Mouse (Mus musculus) gonadal fat pad, adult 2 months (tissue): ENCODE measurements around the gene Fes. TPM values are rescaled to one million over a fixed set of nuclear protein-coding genes. Genes with fewer than 3 reads are reported as not detected.

ENCODE experiments used
- DNase-seq: peaks from one replicate; pipeline ENCODE4 v3.0.0-alpha.2; 2012; ENCODE audit warnings: low read depth
- polyA plus RNA-seq: library from polyadenylated mRNA; depleted of rRNA; stranded (reverse); fragments of >200 nt; gene quantifications from 2 replicates; pipeline ENCODE4 v1.2.3, GENCODE M21; 2012; rRNA removed

Gene Fes
- polyA plus RNA-seq, 1 experiment, result 23.9 TPM

GRCm38 (mm10) chr7:80346173-80346572 is 41.6 kb downstream of the Fes start:
- DNase-seq, result no peak

- no peak for DNase-seq
These were observed 44.3 kb downstream of the Fes start for GRCm38 (mm10) chr7:80343270-80344018.

GRCm38 (mm10) chr7:80342858-80343257 is 44.9 kb downstream of the Fes start, which contains the start of gene Hddc3:
TSS of gene Hddc3 (plus strand) at chr7:80343104.
- DNase-seq, result peak; percentile 91

- no peak for DNase-seq
These were observed 46.0 kb downstream of the Fes start for GRCm38 (mm10) chr7:80341793-80342192.

- no peak for DNase-seq
These were observed 47.0 kb downstream of the Fes start, which contains the start of gene Unc45a for GRCm38 (mm10) chr7:80340793-80341192. TSS of gene Unc45a (minus strand) at chr7:80341005.

GRCm38 (mm10) chr7:80339793-80340628 is 47.7 kb downstream of the Fes start:
- no peak for DNase-seq

- DNase-seq, result no peak
These were observed 48.4 kb downstream of the Fes start for GRCm38 (mm10) chr7:80339371-80339770.

GRCm38 (mm10) chr7:80336932-80337331 is 50.8 kb downstream of the Fes start:
- DNase-seq, result peak; percentile 95

- DNase-seq, result no peak
These were observed 52.9 kb downstream of the Fes start for GRCm38 (mm10) chr7:80334848-80335247.

GRCm38 (mm10) chr7:80331433-80331832 is 56.3 kb downstream of the Fes start:
- DNase-seq, result no peak

- no peak for DNase-seq
These were observed 57.5 kb downstream of the Fes start for GRCm38 (mm10) chr7:80330278-80330677.

Other genes starting within 250 kb of the Fes start
- gene Sema4b, start 201.1 kb downstream of the Fes start, polyA plus RNA-seq, result 19.2 and 26.8 TPM in 2 replicates
- gene Cib1, start 155.1 kb downstream of the Fes start, polyA plus RNA-seq, result 156 and 223 TPM in 2 replicates
- gene Gdpgp1, start 155.1 kb downstream of the Fes start, polyA plus RNA-seq, result 2.3 and 2.4 TPM in 2 replicates
- gene Ttll13, start 141.6 kb downstream of the Fes start, polyA plus RNA-seq, result 3.3 and 4.2 TPM in 2 replicates
- 23.5 and 24.4 TPM in 2 replicates for gene Ngrn, start 126.7 kb downstream of the Fes start, polyA plus RNA-seq
- 11.5 and 14.2 TPM in 2 replicates for gene Vps33b, start 118.3 kb downstream of the Fes start, polyA plus RNA-seq
- 4.6 and 5.2 TPM in 2 replicates for gene Prc1, start 93.5 kb downstream of the Fes start, polyA plus RNA-seq
- gene Rccd1, start 63.5 kb downstream of the Fes start, polyA plus RNA-seq, result 14.6 and 18.0 TPM in 2 replicates
- gene Unc45a, start 46.9 kb downstream of the Fes start, polyA plus RNA-seq, result 51.7 and 62.1 TPM in 2 replicates
- gene Hddc3, start 44.8 kb downstream of the Fes start, polyA plus RNA-seq, result 40.5 and 41.8 TPM in 2 replicates
- 77.8 and 113 TPM in 2 replicates for gene Man2a2, start 16.6 kb downstream of the Fes start, polyA plus RNA-seq
- gene Furin, start 17.5 kb upstream of the Fes start, polyA plus RNA-seq, result 70.2 and 85.9 TPM in 2 replicates
- 1.7 and 2.1 TPM in 2 replicates for gene Blm, start 147.2 kb upstream of the Fes start, polyA plus RNA-seq